Mouse (Mus musculus): ENCODE data around the gene Slc6a11.
A peak's percentile ranks its signal among the peaks of the same experiment; 100 is the strongest.

The Slc6a11 gene

GRCm38 (mm10) chr6:114131122-114131872 is at the start of gene Slc6a11:
Slc6a11 (plus strand) TSS chr6:114131241.
- DNase-seq, result peak; percentile 7

- peak; percentile 53 for DNase-seq
Observed at GRCm38 (mm10) chr6:114087106-114087505, 43.9 kb upstream of the Slc6a11 start.

- peak; percentile 60 for DNase-seq
Observed at GRCm38 (mm10) chr6:114089626-114090025, 41.4 kb upstream of the Slc6a11 start.

GRCm38 (mm10) chr6:114092216-114092615 is 38.8 kb upstream of the Slc6a11 start:
- no peak for DNase-seq

GRCm38 (mm10) chr6:114094251-114094650 is 36.8 kb upstream of the Slc6a11 start:
- DNase-seq, result no peak

- DNase-seq, result no peak
Observed at GRCm38 (mm10) chr6:114096574-114096973, 34.5 kb upstream of the Slc6a11 start.

- DNase-seq, result no peak
Observed at GRCm38 (mm10) chr6:114101923-114102322, 29.1 kb upstream of the Slc6a11 start.

GRCm38 (mm10) chr6:114119507-114119906 is 11.5 kb upstream of the Slc6a11 start:
- DNase-seq, result no peak

- DNase-seq, result no peak
Observed at GRCm38 (mm10) chr6:114125530-114125929, 5.5 kb upstream of the Slc6a11 start.

GRCm38 (mm10) chr6:114132472-114132871 is 1.4 kb downstream of the Slc6a11 start:
- no peak for DNase-seq

- no peak for DNase-seq
Observed at GRCm38 (mm10) chr6:114132916-114133315, 1.9 kb downstream of the Slc6a11 start.

GRCm38 (mm10) chr6:114138970-114139369 is 7.9 kb downstream of the Slc6a11 start:
- no peak for DNase-seq

GRCm38 (mm10) chr6:114141481-114141880 is 10.4 kb downstream of the Slc6a11 start:
- no peak for DNase-seq

- no peak for DNase-seq
Observed at GRCm38 (mm10) chr6:114142480-114142879, 11.4 kb downstream of the Slc6a11 start.

GRCm38 (mm10) chr6:114143544-114143943 is 12.5 kb downstream of the Slc6a11 start:
- no peak for DNase-seq

GRCm38 (mm10) chr6:114144447-114145105 is 13.5 kb downstream of the Slc6a11 start:
- DNase-seq, result no peak

- DNase-seq, result no peak
Observed at GRCm38 (mm10) chr6:114145650-114146329, 14.7 kb downstream of the Slc6a11 start.

- no peak for DNase-seq
Observed at GRCm38 (mm10) chr6:114155720-114156119, 24.7 kb downstream of the Slc6a11 start.

GRCm38 (mm10) chr6:114158811-114159210 is 27.8 kb downstream of the Slc6a11 start:
- no peak for DNase-seq

GRCm38 (mm10) chr6:114160732-114161131 is 29.7 kb downstream of the Slc6a11 start:
- no peak for DNase-seq

- no peak for DNase-seq
Observed at GRCm38 (mm10) chr6:114174052-114174397, 43.0 kb downstream of the Slc6a11 start.

- DNase-seq, result no peak
Observed at GRCm38 (mm10) chr6:114174398-114175140, 43.5 kb downstream of the Slc6a11 start.

- DNase-seq, result no peak
Observed at GRCm38 (mm10) chr6:114178141-114178540, 47.1 kb downstream of the Slc6a11 start.
